Mouse (Mus musculus): ENCODE measurements around the gene Cdc40. TPM values are rescaled to one million over a fixed set of nuclear protein-coding genes. Genes with fewer than 3 reads are reported as not detected.

The Cdc40 gene
- polyA plus RNA-seq, 1 experiment = 12.5 TPM

GRCm38 (mm10) chr10:40884279-40884806 lies 1.2 kb upstream of the Cdc40 start:
- TF ChIP-seq CTCF (IDR thresholded peaks at IDR 0.05; ENCODE audit: extremely low read depth, insufficient read length, insufficient replicate concordance, low read depth, low read length) = peak; percentile 19; the same call in 1 of the 2 replicates
- TF ChIP-seq POLR2A (IDR thresholded peaks at IDR 0.05; ENCODE audit: low read depth, low read length) = no peak
- Histone ChIP-seq H3K36me3 (ENCODE audit: control insufficient read depth, insufficient read depth, low read length) (no peaks in the 10 kb centered on the region), H3K27me3 (ENCODE audit: control insufficient read depth, insufficient read depth, low read length) (peaks cover 13% of the 10 kb centered on the region), H3K27ac (ENCODE audit: insufficient read depth, low read depth, low read length) (no peak overlapping the region), H3K4me3 (ENCODE audit: low read depth, low read length) (peak overlapping the region; percentile 70), H3K4me1 (ENCODE audit: control insufficient read depth, insufficient read depth, insufficient read length, low read length) (no peaks in the 10 kb centered on the region)
- WGBS = under 1% methylated on average over 40 of the region's 40 CpGs

DNA sequence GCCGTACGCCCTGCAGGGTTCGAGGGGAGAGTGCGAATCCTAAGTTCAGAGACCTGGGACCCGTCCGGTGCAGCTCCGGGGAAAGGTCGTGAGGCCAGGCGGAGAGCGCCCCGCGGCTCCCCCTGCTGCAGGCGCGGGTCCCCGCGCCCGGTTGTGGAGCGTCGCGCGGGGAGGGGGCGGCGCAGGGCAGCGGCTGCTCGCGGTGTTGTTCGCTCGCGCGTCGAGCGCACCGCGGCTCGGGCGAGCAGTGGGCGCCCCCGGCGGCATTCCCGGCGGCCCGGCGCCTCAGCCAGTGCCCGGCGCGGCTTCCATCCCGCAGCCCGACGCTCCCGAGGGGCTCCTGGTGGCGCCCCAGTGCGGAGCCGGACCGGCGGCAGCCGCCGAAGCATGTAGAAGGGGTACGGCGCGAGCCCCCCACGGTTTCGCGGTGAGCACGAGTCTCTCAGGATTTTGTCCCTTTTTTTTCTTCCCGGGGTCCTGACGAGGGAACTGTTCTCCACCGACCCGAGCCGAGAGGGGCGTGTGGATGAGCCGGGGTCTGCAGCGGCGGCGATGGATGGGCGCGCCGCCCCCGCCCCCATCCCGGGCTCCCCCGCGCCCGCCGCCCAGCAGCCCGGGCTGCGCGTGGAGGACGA lies 650 bp upstream of the Cdc40 start:
- no peak for TF ChIP-seq POLR2A (IDR thresholded peaks at IDR 0.05; ENCODE audit: low read depth, low read length)
- no peak for TF ChIP-seq CTCF (IDR thresholded peaks at IDR 0.05; ENCODE audit: extremely low read depth, insufficient read length, insufficient replicate concordance, low read depth, low read length)
- H3K27ac ChIP-seq (ENCODE audit: insufficient read depth, low read depth, low read length) = peak overlapping the region; percentile 48
- no peaks in the 10 kb centered on the region for H3K4me1 ChIP-seq (ENCODE audit: control insufficient read depth, insufficient read depth, insufficient read length, low read length)
- H3K36me3 ChIP-seq (ENCODE audit: control insufficient read depth, insufficient read depth, low read length) = no peaks in the 10 kb centered on the region
- peak overlapping the region; percentile 70 for H3K4me3 ChIP-seq (ENCODE audit: low read depth, low read length)
- WGBS = under 1% methylated on average over 87 of the region's 87 CpGs
- peaks cover 13% of the 10 kb centered on the region for H3K27me3 ChIP-seq (ENCODE audit: control insufficient read depth, insufficient read depth, low read length)

DNA sequence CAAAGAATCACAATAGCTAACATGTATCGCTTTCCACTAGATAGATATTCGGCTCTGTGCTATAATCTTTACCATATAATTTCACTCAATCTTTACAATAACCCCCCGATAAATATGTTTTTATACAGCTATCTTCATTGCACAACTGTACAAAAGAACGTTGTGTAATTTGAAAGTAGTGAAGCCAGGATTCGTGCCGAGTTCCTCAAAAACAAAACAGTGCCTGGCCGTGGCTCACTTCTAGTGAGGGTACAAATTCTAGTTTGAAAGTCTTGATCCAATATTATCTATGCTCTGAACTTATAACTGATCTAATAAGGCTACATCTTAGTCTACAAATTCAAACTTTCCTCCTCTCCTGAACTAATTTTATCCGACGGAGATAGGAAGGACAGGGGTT lies 778 bp downstream of the Cdc40 start:
- Histone ChIP-seq H3K27me3 (ENCODE audit: control insufficient read depth, insufficient read depth, low read length) (peaks cover 13% of the 10 kb centered on the region), H3K27ac (ENCODE audit: insufficient read depth, low read depth, low read length) (peak overlapping the region; percentile 6; the same call in 1 of the 2 replicates), H3K36me3 (ENCODE audit: control insufficient read depth, insufficient read depth, low read length) (no peaks in the 10 kb centered on the region), H3K4me1 (ENCODE audit: control insufficient read depth, insufficient read depth, insufficient read length, low read length) (no peaks in the 10 kb centered on the region), H3K4me3 (ENCODE audit: low read depth, low read length) (peak overlapping the region; percentile 70)
- TF ChIP-seq CTCF (IDR thresholded peaks at IDR 0.05; ENCODE audit: extremely low read depth, insufficient read length, insufficient replicate concordance, low read depth, low read length) (no peak), POLR2A (IDR thresholded peaks at IDR 0.05; ENCODE audit: low read depth, low read length) (no peak)
- 5% methylated on average over 9 of the region's 9 CpGs for WGBS

- Histone ChIP-seq H3K36me3 (ENCODE audit: control insufficient read depth, insufficient read depth, low read length) (no peaks in the 10 kb centered on the region), H3K27me3 (ENCODE audit: control insufficient read depth, insufficient read depth, low read length) (peaks cover 13% of the 10 kb centered on the region), H3K4me3 (ENCODE audit: low read depth, low read length) (no peak overlapping the region), H3K4me1 (ENCODE audit: control insufficient read depth, insufficient read depth, insufficient read length, low read length) (no peaks in the 10 kb centered on the region), H3K27ac (ENCODE audit: insufficient read depth, low read depth, low read length) (no peak overlapping the region)
- no peak for TF ChIP-seq POLR2A (IDR thresholded peaks at IDR 0.05; ENCODE audit: low read depth, low read length)
- TF ChIP-seq CTCF (IDR thresholded peaks at IDR 0.05; ENCODE audit: extremely low read depth, insufficient read length, insufficient replicate concordance, low read depth, low read length) = no peak
- 73% methylated on average over 3 of the region's 3 CpGs for WGBS
Observed at GRCm38 (mm10) chr10:40881236-40881635, 1.9 kb downstream of the Cdc40 start.

DNA sequence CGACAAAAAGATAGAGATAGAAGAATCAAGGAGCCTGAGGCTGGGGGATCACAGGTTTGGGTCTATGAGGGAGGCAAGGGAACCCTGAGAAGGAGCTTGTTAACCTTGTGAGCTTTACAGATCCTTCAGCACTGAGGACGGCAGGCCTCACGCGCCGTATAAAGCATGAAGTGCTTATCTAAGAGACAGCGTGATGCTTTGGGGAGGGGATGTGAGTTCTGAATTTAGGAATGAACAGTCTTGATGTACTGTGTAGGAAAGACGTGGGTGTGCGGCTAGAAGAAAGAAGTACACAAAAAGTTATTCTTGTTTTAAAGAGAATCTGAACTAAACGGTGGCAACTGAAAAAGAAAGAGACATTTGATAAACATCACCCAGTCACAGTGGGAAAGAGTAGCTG lies 3.1 kb downstream of the Cdc40 start:
- Histone ChIP-seq H3K27me3 (ENCODE audit: control insufficient read depth, insufficient read depth, low read length) (peaks cover 13% of the 10 kb centered on the region), H3K27ac (ENCODE audit: insufficient read depth, low read depth, low read length) (no peak overlapping the region), H3K4me3 (ENCODE audit: low read depth, low read length) (no peak overlapping the region), H3K4me1 (ENCODE audit: control insufficient read depth, insufficient read depth, insufficient read length, low read length) (no peaks in the 10 kb centered on the region), H3K36me3 (ENCODE audit: control insufficient read depth, insufficient read depth, low read length) (no peaks in the 10 kb centered on the region)
- WGBS = 88% methylated on average over 9 of the region's 9 CpGs
- TF ChIP-seq CTCF (IDR thresholded peaks at IDR 0.05; ENCODE audit: extremely low read depth, insufficient read length, insufficient replicate concordance, low read depth, low read length) = no peak
- TF ChIP-seq POLR2A (IDR thresholded peaks at IDR 0.05; ENCODE audit: low read depth, low read length) = no peak

DNA sequence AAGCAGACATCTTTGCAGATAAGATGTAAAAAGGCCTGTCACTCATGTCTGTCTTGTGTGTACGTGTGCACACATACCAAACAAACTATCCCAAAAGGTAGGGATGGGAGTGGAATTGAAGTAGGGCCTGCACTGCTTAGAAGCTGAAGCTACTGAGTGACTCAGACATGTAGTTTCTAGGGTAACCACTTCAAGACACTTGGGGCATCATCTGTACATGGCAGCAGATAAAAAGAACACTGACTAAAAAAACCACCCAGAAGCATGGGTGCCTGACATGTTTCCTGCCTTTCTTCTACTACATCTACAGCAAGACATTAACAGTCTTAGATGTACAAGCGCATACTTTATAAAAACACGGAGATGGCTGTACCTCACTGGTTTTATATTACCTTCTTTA lies 4.9 kb downstream of the Cdc40 start:
- H3K4me1 ChIP-seq (ENCODE audit: control insufficient read depth, insufficient read depth, insufficient read length, low read length) = no peaks in the 10 kb centered on the region
- no peaks in the 10 kb centered on the region for H3K27me3 ChIP-seq (ENCODE audit: control insufficient read depth, insufficient read depth, low read length)
- WGBS = 91% methylated on average over 3 of the region's 3 CpGs
- no peak for TF ChIP-seq CTCF (IDR thresholded peaks at IDR 0.05; ENCODE audit: extremely low read depth, insufficient read length, insufficient replicate concordance, low read depth, low read length)
- TF ChIP-seq POLR2A (IDR thresholded peaks at IDR 0.05; ENCODE audit: low read depth, low read length) = no peak
- H3K36me3 ChIP-seq (ENCODE audit: control insufficient read depth, insufficient read depth, low read length) = 0 out of 2 replicates have a peak, but pooled peaks cover 2% of the 10 kb centered on the region
- no peak overlapping the region for H3K27ac ChIP-seq (ENCODE audit: insufficient read depth, low read depth, low read length)
- H3K4me3 ChIP-seq (ENCODE audit: low read depth, low read length) = no peak overlapping the region

- TF ChIP-seq CTCF (IDR thresholded peaks at IDR 0.05; ENCODE audit: extremely low read depth, insufficient read length, insufficient replicate concordance, low read depth, low read length) = no peak
- TF ChIP-seq POLR2A (IDR thresholded peaks at IDR 0.05; ENCODE audit: low read depth, low read length) = no peak
- no peak overlapping the region for H3K4me3 ChIP-seq (ENCODE audit: low read depth, low read length)
- peaks cover 6% of the 10 kb centered on the region for H3K36me3 ChIP-seq (ENCODE audit: control insufficient read depth, insufficient read depth, low read length)
- no peak overlapping the region for H3K27ac ChIP-seq (ENCODE audit: insufficient read depth, low read depth, low read length)
- no peaks in the 10 kb centered on the region for H3K27me3 ChIP-seq (ENCODE audit: control insufficient read depth, insufficient read depth, low read length)
- 40% methylated on average over 2 of the region's 2 CpGs for WGBS
- peaks cover 2% of the 10 kb centered on the region; the same call in 1 of the 2 replicates for H3K4me1 ChIP-seq (ENCODE audit: control insufficient read depth, insufficient read depth, insufficient read length, low read length)
Observed at GRCm38 (mm10) chr10:40872052-40872451, 11.1 kb downstream of the Cdc40 start.
